Mouse (Mus musculus) cerebellum, adult 8-10 months (tissue): Measurements from ENCODE around the gene Itga6.

Experiments
- DNase-seq: peaks from one replicate; pipeline ENCODE4 v3.0.0; 2022

The Itga6 gene

DNA sequence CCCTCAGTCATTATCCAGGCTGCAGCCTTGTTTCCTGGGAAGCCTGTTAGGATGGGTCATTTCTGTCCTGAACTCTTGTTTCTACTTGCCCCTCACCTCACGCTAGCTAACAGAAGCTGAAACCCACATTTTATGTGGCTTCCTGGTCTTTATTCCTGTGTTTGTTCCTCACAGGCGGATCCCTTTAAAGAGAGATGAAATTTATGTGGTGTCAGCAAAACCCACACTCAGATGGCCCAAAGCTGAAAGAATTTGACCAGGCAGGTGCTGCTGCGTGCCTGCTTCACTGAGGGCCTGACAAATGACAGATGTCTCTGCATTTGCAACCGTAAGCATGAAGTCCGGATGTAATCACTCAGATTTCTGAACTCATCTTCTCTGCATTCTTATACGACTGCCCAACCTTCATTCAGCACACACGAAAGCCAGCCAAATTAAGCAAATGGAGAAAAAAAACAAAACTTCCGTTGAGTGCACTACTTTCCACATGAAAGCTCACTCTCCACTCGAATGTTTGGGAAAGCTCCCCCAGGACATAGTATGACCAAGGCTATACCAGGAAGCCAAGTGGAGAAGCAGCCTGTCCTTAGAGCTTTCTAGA, 10.5 kb upstream of the Itga6 start:
- DNase-seq: no peak

DNA sequence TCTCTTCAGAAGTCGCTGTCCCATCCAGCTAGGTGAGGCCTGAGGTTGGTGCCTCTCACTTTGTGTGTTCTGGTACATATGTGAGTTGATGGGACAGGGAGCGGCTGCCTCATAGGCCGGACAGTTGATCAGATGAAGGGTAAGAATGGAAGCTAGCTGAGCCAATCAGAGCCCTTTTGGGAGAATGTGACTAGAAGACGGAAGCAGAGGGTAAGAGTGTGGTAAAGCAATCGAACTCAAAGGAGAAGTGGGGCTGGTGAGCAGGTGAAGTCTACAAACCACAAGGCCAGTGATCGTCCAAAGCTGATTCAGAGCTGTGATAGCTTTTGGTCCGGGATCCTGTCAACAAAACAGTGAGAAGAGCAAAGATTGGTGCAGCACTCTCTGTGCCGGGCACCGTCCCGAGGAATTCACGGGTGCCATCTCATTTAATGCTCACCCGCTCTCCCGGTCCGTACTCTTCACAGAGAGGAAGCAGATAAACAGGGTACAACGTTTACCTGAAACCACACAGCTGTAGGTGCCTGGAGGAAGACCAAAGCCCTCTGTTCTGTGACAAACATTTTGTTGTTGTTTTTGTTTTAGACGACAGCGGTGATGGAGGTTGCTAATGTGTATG, 9.8 kb upstream of the Itga6 start:
- DNase-seq: no peak

DNA sequence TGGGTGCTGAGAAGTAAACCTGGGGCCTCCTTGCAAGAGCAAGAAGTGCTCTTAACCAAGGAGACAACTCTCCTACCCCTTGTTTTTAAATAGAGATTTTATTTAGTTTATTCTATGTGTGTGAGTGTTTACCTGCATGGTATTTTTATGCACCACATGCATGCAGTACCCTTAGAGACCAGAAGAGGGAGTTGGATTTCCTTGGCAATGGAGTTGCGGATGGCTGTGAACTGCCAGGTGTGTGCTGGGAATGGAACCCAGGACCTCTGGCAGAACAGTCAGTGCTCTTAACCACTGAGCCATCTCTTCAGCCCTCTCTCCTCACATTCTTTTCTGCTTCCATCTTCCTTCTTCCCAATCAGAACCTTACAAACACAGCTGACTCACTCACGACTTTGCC, 9.2 kb upstream of the Itga6 start:
- DNase-seq: no peak

DNA sequence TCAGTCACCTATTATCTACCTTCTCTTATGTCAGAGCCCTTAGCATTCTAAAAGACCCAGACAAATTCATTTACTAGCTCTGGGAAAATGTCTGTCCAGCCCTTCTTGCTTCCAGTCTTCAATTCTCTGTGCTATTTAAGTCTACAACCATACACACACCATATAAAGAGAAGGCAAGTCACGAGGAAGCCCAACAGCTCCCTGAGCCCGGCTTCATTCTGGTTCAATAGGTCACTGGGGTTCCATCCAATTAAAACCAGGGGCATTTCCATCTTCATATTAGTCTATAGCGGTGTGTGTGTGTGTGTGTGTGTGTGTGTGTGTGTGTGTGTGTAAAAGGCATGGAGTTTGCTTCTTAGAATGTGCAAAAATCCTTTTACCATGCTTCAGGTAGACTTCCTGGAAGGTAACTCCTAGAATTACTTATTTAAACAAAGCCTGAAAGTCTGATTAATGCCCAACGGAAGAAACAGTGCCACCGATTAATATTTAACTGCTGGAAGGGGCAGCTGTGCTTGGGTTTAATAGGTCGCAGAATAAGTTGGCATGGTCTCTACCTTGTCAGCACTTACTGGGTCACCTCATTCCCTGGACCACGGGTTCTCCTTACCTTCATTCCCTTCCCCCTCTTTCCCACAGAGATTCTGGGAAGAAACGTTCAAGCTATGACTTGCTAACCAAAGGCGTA, 6.1 kb upstream of the Itga6 start:
- DNase-seq: no peak

DNA sequence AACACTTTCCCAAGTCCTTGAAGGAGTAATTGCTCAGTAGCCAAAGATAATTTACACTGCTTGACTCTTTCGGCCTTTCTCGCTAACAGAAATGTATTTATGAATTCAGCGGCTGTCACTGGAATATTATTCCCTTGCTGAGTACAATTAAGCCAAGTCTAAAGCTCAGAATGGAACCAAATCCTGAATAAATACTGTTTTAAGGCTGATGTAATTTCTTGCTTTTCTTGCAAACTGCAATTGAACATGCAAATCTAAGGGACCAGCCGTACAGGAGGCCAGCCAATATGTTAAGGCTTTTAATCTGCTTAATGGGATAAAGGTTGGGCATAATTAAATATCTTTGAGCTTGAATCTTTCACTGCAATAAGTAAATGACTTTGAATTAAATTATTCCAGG, 2.9 kb upstream of the Itga6 start:
- DNase-seq: no peak

DNA sequence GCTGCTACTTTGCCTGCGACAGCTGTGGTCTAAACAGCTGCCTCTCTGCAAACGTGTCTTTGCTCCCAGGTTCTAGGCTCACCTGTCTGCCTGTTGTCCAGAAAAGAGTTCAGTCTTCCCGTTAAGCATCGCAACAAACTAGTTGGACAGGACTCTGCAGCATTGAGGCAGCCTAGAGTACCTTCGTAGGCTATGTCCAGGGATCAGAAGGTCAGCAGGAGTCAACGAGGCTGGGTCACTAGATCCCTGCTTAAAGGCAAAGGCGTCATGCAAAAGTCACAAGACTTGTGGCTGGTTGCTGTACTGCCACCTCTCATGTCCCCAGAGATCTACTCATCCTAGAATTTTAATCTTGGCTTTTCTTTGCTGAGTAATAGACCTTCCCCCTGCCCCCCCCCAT, 2.0 kb upstream of the Itga6 start:
- DNase-seq: no peak

DNA sequence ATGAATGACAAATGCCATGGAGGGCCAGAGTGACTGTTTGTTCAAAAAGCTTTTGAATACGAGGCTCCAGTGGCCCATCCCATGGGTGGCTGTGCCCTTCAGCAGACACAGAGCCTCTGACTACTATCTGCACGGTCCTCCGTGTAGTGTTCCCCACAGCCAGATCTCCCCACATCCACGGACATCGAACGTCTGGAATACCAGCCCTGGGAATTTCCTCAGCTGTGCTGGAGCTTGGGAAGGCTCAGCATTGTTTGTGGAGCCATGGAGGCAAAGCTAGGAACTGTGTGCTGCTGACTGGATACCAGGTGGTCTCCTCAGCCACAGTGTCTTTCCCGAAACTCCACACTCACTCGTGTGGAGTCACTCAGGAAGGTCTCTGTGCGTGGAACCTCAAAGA, 1.1 kb upstream of the Itga6 start:
- no peak for DNase-seq

DNA sequence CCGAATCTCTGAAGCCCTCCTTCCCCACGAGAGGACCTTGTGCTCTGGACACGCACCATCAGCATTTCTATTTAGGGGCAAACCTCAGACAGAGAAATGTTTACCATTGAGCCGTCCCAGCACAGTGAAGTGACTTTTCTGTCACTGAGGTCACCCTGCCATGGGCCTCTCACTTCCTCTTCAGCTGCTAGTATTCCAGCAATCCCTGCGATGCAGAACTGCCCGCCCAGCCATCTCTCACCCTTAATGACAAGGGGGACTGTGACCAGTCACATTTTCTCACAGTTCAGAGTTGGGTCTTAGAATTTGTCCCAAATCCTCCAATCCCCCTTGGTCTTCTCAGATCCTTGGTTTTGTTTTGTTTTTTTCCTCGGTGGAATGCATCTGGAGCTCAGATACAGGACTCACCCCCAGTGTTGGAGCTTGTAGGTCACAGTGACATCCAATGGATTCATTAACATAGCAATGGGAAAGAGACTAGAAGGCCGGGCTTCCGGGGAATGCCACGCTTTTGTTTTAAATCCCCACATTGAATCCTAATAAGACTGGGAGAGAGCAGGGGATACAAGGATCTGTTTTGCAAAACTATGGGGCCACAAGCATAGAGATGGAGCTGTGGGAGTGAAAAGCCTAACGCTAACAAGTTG, 432 bp upstream of the Itga6 start:
- no peak for DNase-seq

DNA sequence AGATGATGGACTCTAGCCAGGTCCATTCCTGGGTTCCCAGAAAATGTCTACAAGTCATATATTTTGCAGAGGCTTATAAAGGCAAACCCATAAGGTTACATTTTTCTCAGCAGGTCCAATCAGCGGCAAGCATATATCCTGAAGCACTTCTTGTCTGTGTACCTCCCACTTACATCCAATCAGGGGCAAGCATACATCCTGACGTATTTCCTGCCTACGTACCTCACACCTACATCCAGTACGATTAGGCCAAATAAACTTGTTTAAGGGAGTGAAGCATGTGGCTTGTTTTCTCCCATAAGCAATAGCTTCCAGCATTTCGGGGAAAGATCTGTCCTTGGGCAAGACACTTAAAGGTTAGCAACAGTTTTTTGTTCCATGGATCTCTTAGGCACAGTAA, 3.0 kb downstream of the Itga6 start:
- DNase-seq: no peak

DNA sequence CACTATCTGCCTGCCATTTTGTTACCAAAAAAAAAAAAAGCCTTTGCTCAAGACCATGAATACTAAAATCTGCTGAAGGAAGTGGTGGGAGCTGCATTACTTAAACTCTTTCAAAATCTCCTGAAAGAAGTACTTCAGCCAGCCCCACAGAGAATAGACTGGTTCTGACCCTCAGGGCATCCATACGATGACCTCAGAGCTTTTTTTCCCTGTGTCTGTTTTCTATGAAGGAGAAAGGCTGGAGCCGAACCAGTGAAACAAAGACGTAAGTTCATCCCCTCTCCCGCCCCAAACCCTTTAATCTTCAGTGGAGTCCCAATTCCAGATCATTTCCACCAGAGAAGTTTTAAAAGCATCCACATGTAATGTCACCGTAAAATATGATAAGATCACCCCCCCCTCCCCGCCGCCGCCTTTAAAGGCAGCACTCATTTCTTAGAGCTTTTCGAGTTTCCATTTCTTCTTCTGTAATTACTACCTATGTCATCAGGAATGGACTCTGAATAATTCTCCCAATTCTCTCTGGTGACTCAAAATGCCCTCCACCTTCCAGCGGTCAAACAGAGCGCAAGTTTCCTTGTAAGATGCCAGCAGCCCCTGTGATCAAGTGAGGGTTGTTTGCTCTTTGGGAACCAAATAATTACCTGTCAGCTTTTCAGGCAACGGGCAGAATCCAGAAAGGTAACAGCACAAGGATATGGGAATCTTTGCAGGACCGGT, 4.1 kb downstream of the Itga6 start:
- DNase-seq: no peak

DNA sequence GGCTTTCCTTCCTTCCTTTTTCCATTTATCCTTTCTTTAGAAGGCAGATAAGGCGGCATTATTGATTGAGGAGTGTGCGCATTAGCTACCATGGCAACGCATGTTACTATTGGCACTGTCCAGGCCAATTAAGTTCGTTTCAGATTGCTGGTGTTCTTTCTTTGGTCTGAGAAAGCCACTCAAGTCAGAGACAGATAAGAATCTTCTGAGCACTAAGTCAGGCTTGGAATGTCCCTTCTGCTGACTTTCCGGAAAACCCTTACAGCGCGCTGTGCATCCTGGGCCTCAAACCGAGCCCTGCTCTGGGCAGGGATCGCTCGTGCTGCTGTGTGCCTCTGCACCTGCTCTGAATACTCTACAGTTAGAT, 4.7 kb downstream of the Itga6 start:
- no peak for DNase-seq

DNA sequence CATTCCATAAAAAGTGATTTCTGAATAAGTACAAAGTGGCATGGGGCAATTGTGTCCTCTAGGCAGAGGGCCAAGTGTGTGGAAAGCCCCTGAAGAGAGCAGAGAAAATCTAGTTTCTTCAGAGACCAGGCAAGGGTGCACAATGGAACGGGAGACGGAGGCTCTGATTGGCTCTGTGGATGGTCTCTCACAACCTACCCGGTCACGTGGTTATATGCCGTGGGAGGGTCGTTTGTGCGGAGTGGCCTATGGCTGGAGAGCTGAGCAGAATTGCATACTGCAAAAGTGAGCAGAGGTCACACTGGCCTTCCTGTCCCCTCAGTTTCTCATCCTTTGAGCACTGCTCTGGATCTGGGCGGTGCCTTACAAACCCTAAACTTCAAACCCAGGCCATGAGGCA, 5.9 kb downstream of the Itga6 start:
- DNase-seq: no peak

DNA sequence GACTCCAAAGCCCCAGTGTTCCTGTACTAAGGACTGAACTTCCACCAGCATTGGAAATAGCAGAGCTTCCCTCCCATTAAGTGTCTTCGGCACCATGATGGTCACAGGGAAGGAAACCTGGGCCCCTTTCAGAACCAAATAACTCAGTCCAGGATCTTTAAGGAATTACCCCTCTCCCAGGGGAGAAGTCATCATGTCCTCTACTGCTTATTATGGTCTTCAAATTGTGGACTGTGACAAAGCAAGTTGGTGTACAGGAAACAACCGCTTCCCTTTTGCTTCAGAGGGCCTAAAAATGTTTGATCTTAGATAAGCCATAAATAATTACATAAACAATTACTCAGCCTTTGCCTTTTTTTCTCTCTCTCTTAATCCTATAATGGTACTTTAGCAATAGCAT, 6.4 kb downstream of the Itga6 start:
- DNase-seq: no peak

DNA sequence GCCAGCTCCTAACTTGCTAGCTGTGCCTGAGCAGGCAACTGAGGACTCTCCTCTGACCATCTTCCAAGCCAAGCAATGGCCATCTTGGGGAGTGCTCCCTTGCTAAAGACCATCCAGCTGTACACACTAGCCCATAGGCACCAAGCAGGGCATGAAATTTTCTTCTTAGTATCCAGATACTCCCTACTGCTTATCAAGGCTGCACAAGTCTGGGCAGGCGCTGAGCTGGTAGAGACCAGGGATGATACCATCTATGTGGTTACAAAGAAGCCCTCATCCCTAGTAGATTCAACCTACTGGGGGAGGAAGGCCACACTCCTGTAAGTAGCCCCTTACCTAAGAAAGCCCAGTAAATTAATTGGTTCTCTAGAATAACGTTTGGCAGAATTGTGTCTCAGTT, 7.0 kb downstream of the Itga6 start:
- DNase-seq: no peak

DNA sequence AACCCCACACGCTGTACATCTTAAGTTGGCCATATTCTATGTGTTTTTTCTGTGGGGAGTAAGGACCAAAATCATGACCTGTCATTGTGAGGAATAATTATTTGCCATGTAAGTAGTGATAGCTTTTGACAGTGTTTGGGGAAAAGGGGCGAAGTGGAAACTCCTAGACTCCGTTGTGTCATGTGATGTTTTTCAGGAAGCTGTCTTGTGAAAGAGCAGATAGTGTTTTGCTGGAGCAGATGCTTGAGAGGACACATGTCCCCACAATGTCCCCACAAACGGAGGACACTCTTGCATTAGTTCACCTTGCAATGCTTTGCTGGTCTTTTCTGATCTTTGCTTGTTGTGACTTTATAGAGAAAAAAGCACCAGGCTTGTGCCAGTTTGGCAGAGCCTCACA, 7.7 kb downstream of the Itga6 start:
- no peak for DNase-seq

DNA sequence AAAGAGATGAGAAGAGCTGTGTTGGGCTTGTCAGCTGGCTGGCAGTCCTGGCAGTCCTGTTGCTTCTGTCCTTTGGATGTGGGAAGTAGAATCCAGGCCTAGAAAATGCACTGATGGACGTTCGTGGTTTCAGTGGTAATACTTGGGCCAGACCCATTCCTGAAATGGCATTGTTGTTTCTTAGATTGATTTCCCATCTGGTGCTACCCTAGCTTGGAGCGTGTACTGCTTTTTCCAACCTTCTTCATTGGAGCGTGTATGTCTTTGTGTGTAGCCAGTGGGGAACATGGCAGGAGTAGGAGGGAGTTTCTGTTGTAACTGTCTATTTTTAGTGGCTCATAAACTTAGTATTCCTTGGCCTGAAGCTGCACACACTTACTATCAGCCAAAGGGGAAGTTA, 10.3 kb downstream of the Itga6 start:
- no peak for DNase-seq

DNA sequence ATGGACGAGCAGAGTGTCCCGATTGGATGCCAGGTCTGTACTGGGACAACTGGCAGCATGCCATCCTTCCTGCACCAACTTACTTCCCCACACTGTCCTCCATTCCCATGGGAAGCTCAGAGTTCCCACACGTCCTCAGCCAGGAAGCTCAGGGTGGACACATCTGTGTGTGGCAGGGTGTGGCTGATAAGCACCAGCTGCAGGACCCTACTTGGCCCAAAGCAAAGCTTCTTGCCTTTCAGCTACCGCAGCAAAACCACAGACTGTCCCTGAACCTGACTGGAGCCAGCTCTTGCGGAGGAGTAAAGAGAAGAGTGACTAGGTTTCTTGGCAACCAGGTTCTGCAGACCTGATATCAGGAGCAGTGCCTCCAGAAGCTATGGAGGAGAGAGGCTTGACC, 11.7 kb downstream of the Itga6 start:
- no peak for DNase-seq

DNA sequence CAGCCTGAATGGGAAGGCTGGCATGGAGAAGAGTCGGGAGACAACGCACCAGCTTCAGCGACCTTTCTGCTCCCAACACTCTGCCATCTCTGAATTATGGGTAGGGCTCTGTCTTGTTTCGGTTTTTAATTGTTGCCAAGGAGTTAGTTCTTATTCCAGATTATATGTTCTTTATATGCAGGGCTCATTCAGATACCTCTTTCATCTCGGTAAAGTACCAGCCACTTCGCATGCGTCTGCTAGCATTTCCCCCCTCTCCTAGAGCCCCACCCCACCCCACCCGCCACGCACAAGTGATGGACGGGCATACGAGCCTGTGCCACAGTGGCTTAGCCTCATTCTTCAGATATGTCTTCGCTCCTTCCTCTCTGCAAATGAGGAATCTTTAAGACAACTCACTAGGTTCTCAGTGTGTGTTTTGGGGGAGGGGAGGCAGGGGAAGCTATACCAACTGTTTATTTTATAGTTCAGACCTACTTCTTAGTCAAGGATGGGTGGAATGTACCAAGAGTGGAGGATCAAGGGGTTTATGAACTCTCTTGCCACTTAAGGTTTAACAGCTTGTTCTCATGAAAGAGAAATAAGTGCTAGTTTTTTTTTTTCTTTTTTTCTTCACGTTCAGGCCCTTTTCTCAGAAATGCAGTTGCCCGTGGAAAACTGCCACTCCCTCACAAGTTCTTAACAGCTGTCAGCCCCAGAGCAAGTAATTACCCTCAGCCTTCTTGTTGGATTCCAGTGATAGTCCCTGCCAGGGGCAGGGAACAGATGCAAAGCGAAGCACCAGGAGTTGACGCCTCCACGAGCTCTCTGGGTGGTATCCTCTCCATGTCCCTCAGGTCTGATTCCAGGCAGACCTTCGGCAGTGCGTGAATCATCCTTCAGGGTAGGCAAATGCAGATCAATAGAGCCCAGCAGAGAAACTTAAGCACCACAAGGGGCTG, 13.4 kb downstream of the Itga6 start:
- DNase-seq: no peak

DNA sequence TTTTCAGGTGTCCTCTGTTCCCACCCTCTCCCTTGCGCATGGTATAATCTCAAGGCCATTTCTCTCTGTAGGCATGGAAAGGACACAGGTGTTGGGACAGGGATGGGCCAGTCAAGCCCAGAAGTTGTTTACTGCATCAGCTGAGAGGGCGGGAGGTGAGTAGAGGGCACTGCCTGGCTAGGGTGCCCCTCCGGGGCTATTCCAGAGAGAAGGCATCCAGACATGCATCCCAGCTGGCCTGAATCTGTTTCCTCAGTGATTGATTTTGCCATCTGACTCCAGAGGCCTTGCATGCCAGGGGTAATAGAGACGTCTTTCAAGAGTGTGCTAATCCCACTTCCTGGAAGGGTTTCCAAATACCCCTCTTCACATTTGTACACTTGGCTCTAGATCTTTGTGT, 14.7 kb downstream of the Itga6 start:
- no peak for DNase-seq

DNA sequence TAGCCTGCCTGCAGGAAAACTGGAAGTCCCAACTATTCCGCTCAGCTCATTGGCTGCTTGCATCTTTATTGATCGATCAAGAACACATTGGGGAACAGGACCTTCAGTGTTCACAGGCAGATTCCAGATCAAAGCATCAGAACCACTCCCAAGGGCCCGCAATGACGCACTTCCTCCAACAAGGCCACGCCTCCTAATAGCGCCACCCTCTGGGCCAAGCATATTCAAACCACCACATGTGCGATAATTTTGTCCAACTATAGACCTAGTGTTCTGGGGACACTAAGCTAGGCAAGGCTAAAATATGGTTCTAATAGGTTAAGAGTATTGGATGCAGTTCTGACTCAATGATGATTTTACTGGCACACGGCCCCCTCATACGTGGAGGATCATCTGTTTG, 15.7 kb downstream of the Itga6 start:
- no peak for DNase-seq

DNA sequence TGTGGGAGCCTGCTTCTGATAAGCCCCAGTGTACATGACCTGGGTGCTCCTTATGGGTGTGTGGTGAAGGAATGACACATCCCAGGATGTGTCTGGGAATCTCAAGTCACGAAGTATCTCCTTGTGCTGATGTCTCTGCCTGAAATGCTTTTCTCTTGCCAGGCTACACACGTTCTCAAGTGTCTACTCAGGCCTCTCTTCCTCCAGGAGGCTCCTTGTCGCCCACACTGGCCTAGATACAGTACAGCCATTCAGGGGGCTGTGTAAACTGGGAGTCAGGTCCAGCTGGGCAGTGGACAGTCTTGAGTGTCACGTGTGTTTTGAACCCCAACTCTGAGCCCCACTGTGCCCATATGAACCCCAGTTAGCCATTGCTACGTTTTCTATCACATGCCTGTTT, 19.1 kb downstream of the Itga6 start:
- no peak for DNase-seq

DNA sequence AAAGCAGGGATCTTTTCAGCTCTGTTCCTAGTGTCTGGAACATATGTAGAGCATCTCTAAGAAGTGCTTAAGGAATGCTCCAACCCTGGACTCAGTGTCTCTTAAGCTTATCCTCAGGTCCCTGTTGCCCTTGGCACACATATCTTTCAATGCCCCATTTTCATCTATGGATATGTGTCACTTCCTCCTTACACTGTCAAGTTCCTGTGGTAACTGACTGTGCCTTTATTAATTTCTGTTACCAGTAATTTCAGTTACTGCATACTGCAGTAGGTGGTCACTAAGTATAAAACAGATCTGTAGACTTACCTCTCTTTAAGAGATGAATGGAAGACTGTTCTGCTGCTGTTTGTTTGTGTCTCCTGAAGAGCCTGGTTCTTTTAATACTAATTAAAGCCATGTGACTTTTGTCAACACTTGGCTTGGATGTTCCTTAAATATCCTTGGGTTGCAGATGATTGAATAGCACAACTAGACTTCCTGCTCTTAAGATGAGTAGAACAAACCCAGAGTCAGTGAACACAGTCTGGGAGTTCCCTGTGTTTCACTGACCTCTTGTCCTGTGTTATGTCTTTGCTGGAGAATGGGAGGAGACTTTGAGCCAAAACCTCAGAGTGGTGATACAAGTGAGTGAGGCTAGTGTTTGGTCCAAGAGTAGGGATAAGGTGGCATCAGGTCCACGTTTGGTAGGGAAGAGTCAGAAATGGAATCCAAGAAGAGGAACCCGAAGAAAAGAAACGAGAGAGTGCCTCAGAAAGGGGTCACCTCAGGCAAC, 19.7 kb downstream of the Itga6 start:
- DNase-seq: no peak
